Mouse (Mus musculus): Measurements from ENCODE around the gene Prkcg.

DNA sequence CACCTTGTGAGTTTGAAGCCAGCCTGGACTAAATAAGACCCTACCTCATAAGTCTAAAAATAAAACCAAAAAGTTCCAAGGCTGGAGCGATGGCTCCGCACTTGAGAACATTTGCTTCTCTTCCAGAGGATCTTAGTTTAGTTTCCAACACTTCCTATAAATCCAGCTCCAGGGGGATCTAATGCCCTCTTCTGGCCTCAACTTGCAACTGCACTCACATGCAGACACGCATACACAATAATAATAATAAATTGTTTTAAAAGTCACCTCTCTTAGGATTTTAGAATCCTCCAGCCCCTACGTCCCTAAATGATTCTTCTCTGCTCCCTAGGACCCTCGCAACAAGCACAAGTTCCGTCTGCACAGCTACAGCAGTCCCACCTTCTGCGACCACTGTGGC lies 21.3 kb downstream of the Prkcg start:
- no peak for TF ChIP-seq CTCF (IDR thresholded peaks at IDR 0.05; ENCODE audit: low read depth)
- no peak for TF ChIP-seq EP300 (IDR thresholded peaks at IDR 0.05; ENCODE audit: low read depth)

Measured in heart, postnatal 0 days (tissue).